Mouse (Mus musculus) forelimb bud, embryonic 11.5 days (tissue): ENCODE measurements at regions not wholly inside any gene's neighbourhood (a gene's known extent, or its start where the extent isn't known, plus 50 kb on each side); places are given as distances from the start of the nearest gene placed in this dataset.
A peak's percentile ranks its signal among the peaks of the same experiment; 100 is the strongest.

Experiments
- DNase-seq: peaks from one replicate; pipeline ENCODE4 v3.0.0-alpha.2; 2012; ENCODE audit warnings: low read depth, low spot score

DNA sequence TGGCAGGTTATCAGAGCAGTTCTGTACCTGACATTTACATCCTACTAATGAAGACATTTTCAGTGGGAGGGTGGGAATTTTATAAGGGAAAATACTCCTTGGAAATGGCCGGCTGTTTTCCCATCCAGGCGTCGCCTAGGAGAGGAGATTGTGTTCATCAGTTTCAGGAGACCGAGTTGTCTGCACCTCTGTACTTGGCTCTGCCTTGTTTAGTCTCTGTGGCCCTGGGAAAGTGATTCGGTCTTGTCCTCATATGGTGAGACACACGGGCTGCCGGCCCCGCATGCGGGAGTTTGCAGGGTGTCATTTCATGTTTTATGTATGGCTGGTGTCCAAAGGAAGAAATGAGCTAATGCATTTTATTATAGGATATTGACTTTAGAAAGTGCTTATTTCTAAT lies 287.9 kb downstream of the Cd109 start:
- DNase-seq = no peak

DNA sequence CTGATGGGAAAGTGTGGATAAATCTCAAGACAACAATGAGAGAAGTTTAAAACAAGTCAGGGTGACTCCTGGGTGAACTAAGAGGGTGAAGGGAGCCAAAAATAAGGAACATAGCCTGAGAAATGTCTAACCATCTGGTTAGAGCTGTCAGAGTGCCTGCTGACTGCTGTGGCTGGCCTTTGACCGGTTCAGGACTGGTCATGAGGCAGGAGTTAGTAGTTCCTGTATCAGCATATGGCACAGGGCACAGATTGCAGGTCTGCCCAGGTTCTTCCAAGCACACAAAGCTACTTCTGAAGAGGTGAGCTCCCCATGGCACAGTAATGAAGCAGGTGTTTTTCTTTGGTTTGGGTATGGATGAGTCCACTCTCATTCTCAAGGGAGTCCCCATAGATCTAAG lies 302.0 kb downstream of the Cd109 start:
- DNase-seq = no peak

DNA sequence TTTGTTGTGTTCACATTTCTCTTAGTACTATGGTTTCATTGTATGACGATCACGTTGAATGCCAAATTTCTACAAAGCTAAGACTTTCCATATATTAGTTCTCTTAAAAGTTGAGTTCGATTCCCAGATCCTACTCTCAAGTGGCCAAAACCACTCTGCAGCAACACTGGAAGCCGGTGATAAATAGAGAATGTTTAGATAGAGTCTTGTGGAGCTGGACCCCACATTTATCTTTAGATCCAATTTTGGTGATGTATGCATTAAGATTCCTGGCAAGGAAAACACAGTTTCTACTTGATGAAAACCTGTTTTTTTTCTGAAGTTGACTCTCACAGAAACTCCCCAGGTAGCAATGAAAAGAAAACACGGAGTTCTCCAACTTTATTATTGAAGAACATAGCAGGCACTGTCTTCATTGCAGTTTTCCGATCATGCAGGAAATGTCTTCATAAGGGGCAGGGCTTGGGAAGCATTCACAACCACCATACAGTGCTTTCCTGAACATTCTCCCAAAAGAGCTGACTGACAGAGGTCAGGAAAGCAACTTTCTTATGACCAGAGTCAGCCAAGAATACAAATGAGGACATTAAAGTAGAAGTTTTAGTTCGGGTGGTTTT lies 310.7 kb downstream of the Cd109 start:
- no peak for DNase-seq

DNA sequence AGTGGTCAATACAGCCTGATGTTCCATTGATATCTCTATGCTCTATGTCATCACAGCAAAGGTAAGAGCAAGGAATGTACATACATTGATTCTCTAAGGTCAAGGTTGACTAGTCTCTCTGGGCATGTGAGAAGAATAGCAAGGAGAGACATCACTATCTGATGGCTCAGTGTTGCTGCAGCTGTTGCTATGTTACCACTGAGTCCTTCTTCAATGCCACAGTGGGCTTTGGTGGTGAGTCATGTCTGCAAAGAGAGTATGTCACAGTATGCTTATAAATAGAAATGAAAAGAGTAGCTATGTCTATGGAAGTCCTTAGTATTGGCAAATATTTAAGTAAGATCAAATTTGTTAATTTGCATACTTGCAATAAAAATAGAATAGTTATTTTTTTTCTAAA lies 326.3 kb downstream of the Cd109 start:
- DNase-seq = no peak

DNA sequence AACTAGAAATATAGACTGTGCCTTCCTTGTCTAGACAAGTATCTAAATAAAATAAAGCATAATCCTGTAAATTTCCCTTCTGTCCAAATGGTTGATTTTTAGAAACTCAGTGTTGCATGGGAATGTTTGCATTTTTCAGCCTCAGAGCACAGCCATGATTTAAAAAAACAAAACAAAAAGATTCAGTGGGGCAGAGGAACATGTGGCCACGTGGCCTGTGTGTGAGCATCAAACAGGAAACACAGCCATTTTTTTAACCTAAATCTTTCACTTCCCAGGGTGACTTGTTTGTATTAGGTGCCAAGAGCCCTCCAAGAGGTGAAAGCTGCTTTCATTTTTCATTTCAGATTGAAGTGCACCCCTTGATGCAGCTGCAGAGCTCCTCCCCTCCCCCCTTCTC lies 349.5 kb downstream of the Cd109 start:
- DNase-seq = peak; percentile 32

DNA sequence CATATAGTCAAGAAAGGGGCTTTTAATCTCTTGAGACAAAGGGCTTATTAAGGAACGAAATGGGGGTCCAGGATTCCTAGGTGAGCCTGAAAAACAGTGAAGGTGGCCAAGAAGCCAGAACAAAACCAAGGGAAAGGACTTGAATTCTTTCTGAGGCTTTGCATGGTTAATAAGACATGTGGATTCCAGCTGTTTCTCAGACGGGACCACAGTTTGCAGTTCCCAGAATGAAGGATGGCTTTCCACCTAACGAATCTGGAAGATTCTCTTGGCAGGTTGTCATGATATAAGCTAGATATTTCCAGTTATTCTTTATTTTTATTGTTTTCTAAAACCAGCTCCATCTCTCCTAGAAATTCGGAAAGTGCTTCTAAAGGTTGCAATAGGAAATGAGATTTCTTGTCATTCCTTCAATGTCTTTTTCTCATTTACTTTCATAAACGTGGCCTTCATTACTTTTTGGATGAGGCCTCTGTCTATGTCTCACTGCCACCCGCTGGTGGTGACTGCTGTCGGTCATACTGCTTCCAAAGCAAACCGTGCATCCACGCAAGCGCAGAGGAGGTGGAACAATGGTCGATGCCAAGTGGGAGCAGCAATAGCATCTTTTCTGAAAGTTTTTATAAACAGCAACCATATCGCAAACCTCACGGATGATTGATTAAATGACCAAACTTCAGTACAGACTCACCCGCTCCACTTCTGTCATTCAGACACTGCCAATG lies 350.0 kb downstream of the Cd109 start:
- DNase-seq = no peak

DNA sequence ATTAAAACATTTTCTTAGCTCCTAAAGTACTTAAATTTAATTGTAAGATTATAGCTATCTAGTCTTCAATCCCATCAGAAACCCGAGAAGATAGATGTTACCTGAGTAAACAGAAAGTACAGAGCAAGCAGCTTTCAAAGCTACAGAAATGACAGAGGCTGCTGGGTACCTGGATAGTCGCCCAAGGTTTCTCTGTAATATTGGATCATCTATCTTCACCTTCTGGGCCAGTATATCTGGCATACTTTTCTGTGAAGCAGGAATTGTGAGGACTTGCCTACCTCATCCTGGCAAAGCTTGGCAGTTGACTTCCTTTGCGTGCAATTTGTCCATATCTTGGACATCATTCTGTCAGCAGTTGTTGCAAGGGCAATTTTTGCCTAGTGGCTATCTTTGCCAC lies 356.4 kb downstream of the Cd109 start:
- no peak for DNase-seq

DNA sequence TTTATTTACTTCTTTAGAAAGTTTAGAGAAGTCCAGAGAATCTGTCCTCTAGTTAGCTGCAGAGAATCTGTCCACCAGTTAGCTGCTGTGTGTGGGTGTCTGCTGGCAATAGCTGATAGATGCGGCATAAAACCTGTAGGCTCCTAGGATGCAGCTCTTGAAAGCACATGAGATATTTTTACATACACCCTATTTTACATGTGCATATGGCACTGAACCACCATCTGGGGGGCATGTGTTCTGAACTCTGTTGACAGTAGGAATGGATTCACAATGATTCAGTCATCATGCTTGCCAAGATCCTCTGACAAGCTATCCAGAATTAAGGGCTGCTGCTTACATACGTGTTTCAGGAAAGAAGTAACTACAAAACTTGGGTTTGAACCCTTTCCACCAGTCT lies 368.4 kb downstream of the Cd109 start:
- no peak for DNase-seq

DNA sequence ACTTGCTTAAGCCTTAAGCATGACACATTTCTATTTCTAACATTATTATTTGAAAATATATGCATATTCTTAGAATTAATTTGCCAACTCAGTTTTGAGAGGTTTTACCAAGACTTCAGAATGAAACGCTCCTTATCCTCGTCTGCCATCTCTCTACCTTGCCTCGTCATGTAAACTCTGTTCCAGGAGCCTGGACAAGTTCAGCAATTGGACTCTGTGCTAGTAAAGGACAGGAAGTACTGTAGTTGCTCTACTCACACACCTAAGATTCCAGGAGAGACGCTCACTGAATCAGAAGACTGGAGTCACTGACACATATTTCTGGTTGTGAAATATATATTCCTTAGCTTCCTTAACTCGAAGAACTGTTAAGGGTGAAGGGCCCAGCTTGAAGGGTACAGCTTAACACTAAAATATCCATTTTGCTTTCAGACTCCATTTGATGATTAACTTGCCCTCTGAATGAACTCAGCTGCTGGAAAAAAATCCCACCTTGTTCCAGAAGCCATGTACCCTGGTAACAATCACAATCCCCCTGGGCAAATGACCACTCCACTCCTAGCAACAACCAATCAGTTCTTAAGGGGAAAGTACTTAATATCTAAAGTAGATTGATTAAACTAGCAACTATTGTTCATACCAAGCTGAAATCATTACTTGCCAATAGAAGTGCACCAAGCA lies 370.0 kb downstream of the Cd109 start:
- DNase-seq = no peak

DNA sequence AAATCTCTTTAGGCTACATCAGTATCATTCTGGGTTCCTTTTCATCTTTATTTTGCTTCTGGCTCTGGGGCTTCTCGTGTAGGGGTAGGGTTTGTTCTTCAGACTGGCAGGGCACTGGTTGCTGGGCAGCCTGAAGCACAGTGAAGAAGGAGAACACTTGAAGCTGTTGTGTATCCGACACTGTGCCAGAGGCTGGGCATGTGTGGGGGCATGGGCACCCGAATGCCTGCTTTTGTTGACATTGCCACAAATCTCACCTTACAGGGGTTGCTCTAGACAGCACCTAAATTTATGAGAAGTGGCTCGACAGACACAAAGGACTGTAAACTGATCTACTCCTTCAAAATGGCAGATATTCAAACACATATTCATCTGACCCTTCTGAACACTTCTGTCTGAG lies 376.0 kb downstream of the Cd109 start:
- DNase-seq = no peak

DNA sequence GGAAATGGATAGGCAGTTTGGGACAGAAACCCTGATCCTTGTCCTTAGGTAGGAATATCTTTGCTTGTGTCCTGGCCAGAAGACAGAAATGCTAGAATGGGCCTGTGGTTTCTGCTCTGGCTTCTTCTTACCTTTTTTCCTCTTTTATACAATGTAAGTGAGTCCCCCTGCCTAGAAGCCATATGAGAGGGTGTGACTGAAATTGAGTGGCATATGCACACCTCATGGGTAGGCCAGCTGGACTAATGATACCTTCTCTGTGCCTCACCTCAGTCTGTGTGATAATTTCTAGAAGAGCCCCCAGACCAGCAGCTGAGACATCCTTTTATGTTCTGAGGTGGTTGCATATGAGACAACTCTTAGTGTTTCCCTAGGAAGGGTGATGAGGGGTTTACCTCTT lies 385.7 kb downstream of the Cd109 start:
- DNase-seq = no peak

DNA sequence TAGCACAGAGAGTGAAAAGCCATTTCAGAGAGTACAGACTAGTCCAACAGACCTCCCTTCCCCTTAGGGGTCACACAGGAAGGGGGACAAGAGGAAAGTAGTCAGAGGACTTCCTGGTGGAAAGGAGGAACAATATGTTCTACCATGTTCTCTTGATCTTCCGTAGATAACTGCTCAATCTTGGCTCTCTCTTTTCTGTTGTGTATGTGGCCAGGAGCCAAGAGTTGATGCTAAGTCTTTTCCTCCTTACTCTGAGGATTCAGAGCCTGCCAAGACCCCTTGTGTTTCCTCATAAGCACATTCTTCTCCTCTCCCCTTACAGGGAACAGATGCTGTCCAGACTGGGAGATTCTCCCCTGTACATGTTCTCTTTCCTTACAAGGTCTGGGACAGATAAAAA lies 386.6 kb downstream of the Cd109 start:
- DNase-seq = no peak

DNA sequence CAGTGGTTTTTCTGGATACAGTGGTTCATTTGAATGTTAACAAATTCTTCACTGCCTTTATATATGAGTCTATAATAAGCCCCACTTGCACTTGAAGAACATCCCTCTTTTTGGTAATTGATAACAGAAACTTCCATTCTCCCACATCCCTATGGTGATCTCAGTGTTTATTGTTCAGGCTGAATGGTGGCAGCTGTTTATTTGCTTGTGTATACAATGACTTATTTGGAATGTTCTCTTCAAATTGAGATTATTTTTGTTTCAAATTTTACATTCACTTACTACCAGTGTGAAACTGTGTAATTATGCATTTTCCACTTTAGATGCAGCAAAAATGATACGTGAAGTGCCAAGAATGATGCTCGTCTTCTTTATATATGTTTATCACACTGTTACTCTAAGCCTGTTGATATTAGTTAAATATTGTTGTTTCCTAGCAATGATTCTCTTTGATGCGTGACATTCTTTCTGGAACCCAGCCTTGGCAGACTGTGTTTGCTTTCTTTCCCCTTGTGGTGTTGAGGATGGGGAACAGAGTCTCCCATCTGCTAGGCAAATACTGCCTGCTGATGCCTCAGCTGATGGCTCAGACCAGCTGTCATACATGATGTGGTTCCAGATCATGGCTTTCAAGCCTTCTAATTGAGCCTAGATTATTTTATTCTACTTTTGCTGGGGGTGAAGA lies 389.1 kb downstream of the Cd109 start:
- DNase-seq = no peak

DNA sequence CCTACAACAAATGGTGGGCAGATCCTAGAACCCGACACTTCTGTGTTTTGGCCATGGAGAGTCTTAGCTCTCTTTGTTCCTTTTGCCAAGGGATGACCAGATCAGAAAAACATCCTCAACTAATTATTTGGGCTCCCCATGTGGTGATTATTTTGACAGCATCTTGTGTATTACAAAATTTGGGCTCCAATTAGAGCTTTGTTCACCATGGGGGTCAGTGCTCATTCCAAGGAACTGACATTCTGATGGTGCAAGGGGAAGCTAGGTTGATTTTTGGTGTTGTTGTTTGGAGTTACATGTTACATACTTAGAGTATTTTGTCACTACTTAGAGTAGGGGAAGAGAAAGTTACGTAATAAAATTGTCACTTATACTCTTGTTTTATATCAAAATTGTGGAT lies 406.9 kb downstream of the Cd109 start:
- no peak for DNase-seq

DNA sequence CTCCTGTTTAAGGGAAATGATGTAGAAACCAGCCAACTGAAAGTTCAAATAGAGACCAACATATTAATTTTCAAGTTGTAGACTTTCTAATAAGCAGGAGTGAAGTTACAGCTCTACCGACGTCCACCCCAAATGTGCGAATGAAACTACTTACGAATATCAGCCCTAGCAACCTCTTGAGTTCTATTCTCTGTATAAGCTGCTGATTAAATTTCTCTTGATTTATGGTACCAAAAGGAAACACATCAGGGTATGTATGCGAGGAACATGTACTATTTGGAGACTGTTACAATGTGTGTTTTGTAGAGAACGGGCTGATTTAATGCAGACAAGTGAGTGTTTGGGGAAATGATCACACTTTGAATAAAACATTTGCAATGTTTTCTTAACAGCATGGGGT lies 412.9 kb downstream of the Cd109 start:
- DNase-seq = peak; percentile 56

DNA sequence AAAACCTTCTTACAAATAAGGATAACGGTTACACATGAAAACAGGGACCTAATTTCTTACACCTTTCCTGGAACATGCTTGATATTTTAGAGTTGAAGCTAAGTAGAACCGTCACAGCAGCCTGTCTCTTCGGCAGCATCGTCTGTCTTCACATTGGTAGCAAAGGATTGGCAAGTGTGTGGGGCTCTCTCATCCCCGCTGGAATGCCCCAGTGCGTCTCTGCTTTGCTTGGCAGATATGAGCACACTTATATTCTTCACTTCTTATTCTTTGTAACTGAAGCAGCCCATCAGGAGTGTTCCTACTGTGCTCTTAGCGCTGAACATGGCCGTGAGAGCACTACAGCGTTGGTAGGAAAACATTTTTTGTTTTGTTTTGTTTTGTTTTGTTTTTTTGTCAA lies 414.1 kb downstream of the Cd109 start:
- DNase-seq = no peak

DNA sequence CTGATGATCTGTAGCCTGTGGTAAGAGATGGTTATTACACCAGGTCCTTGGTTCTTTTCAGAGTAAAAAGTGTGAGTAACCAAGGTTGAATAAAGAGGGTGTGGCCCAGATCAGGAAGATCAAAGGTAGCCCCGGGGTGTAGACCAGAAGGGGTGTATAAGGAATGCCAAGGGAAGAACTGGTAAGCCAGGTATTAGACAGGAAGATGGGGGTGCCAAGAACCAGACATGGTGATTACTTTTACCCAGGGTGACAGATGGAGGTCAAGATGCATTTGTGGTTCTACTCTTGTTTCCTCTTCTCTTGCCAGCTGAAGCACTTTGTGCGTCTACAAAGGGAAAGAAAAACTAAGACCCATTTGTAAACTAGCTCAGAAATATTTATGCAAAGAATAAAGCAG lies 420.3 kb downstream of the Cd109 start:
- no peak for DNase-seq

DNA sequence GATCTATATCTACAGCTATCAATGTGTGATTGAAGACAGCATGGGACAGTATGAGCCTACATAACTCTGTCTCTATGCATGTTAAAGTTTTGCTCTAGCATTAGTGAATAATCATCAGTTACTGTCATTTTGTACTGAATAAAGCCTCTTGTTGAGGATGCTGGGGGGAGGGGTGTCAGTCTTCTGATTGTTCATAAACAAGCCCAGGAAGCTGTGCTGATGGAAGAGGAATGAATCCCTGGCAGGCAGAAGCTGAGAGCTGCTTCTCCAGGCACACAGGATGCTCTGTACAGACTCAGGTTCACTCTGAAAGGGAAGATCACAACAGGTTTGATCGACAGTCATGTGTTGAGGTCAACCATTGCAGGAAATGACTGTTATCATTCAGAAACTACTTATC lies 421.7 kb downstream of the Cd109 start:
- DNase-seq = no peak

DNA sequence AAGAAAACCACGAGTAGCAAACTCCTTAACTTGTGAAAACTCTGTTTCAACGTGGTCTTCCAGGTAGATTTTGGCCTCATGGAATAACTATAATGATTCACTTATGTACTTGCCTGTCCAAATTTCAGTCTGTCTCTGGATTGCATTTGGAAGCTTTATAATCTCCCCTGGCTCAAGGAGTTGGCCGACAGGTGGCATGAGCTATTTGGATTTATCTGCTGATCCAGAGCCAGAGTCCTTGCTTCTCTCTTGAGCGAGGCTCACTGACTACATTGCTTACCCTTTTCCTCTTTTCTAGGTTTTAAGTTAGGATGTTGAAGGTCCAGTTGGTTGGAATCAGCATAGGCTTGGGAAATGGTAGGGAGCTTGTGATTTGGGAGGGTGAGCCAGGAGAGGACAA lies 423.6 kb downstream of the Cd109 start:
- no peak for DNase-seq

DNA sequence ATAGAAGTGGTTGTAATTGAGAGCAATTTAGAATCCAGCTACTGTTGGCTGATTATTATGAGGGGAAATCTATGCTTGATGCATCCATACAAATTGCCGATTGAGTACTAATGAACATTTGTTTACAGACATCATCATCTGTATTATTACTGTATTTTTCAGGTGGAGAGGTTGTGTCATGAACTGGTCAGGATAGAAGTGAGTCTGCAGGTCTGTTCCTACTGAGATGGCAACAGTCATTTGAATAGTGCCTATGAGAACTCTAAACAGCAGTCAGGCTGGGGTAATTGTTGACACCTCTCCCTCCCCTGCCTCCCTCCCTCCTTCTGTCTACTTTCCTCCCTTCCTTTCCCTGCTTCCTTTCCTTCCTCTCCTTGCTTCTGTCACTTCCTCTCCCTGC lies 429.0 kb downstream of the Cd109 start:
- no peak for DNase-seq

DNA sequence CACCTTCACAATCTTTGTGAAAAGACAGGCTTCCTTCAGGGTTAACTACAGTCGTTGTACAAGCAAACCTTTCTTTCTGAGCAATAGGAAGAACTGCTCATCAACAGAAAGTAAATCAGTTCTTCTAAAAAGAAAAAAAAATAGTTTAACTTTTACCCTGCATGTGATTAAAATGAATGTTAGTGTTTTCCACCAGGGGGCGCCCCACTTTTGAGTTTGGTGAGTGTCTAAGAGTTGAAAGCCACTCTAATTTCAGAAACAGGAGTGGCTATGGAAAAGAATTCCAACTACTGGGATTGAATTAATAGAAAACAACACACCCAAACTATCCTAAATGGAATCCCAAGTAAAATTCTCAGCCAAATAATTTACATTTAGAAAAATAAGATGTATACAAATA lies 430.0 kb downstream of the Cd109 start:
- peak; percentile 16 for DNase-seq

DNA sequence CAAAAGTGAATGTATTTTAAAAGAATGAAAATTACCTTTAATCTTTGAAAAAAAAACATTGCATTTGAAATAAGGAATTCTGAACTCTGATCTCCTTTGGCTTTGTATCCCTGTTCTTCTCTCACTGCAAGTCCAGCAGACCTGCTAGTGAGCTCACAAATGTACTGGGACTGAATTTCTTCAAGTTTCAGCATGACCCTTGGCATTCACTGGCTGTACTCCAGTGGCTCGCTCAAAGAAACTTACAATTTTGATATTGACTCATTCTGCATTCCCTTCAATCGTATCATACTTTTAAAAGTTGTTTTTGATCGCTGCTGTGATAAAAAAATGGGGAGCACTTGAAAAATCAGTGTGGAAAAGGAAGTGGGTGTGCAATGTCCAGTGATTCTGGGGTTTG lies 456.6 kb downstream of the Cd109 start:
- DNase-seq = no peak

DNA sequence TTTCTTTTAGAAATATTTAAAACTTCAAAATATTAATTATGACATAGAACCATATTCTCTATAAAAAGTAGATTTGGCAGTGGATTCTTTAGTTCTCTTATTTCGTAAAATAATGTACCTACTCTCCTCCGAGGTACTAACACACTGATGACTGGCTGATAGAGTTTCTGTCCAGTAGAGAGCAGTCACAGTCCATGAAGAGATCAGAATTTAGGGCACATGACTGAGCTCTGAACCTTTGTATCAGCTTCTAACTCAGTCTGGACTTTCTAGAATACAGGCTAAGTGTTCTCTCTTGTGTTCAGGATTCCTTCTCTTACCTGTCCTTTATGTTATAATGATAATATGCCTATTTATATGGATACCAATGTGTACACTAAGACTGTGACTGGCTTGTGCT lies 494.3 kb downstream of the Cd109 start:
- peak; percentile 25 for DNase-seq
